Mouse (Mus musculus): ENCODE data around the gene Triap1.

GRCm38 (mm10) chr5:115364782-115365181, 23.8 kb downstream of the Triap1 start:
- TF ChIP-seq CTCF (IDR thresholded peaks at IDR 0.05; ENCODE audit: extremely low read depth, insufficient read depth, low read length) = no peak
- no peak for TF ChIP-seq POLR2A (IDR thresholded peaks at IDR 0.05; ENCODE audit: extremely low read depth, insufficient read depth, low read length)
